Mouse (Mus musculus): ENCODE results near the gene Pxn. TPM values are rescaled to one million over a fixed set of nuclear protein-coding genes. Genes with fewer than 3 reads are reported as not detected.
A peak's percentile ranks its signal among the peaks of the same experiment; 100 is the strongest.

Gene Pxn
- polyA plus RNA-seq, 1 experiment, result 25.7 TPM

- no peak overlapping the region for H3K4me3 ChIP-seq (ENCODE audit: insufficient read depth, low read length)
- peak overlapping the region; percentile 19; the same call in 1 of the 2 replicates for H3K27ac ChIP-seq (ENCODE audit: insufficient read depth, low read length)
- TF ChIP-seq POLR2A (IDR thresholded peaks at IDR 0.05; ENCODE audit: low read depth, low read length), result no peak
- no peak for TF ChIP-seq CTCF (IDR thresholded peaks at IDR 0.05; ENCODE audit: borderline replicate concordance, insufficient read depth, low read length)
- peaks cover 46% of the 10 kb centered on the region for H3K4me1 ChIP-seq (ENCODE audit: control insufficient read depth, insufficient read depth, low read length)
Measured at GRCm38 (mm10) chr5:115534290-115534731, 27.8 kb downstream of the Pxn start.

- Histone ChIP-seq H3K4me1 (ENCODE audit: control insufficient read depth, insufficient read depth, low read length) (peaks cover 43% of the 10 kb centered on the region), H3K27ac (ENCODE audit: insufficient read depth, low read length) (peak overlapping the region; percentile 31; the same call in 1 of the 2 replicates), H3K4me3 (ENCODE audit: insufficient read depth, low read length) (no peak overlapping the region)
- no peak for TF ChIP-seq CTCF (IDR thresholded peaks at IDR 0.05; ENCODE audit: borderline replicate concordance, insufficient read depth, low read length)
- no peak for TF ChIP-seq POLR2A (IDR thresholded peaks at IDR 0.05; ENCODE audit: low read depth, low read length)
Measured at GRCm38 (mm10) chr5:115534856-115535255, 28.4 kb downstream of the Pxn start.

DNA sequence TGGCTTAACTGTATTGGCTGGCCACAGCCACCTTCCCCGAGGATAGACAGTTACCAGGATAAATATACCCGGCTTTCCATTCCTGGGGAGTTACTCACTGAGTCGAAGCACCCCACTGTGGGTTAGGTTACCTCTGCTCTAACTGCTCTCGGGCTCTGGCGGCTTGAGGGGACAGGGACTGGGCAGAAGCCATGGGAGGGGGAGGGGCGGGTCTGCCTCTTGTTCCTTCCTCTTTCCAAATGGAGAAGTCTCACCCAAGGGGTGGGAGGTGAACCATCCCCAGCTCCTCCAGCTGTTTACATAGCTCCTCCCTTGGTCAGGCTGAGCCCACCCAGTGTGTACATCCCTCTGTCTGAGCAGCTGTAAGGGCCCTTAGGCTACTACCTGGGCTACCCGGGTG is 29.2 kb downstream of the Pxn start:
- H3K4me3 ChIP-seq (ENCODE audit: insufficient read depth, low read length), result no peak overlapping the region
- H3K4me1 ChIP-seq (ENCODE audit: control insufficient read depth, insufficient read depth, low read length), result peaks cover 42% of the 10 kb centered on the region
- TF ChIP-seq POLR2A (IDR thresholded peaks at IDR 0.05; ENCODE audit: low read depth, low read length), result no peak
- TF ChIP-seq CTCF (IDR thresholded peaks at IDR 0.05; ENCODE audit: borderline replicate concordance, insufficient read depth, low read length), result no peak
- peak overlapping the region; percentile 31; the same call in 1 of the 2 replicates for H3K27ac ChIP-seq (ENCODE audit: insufficient read depth, low read length)

DNA sequence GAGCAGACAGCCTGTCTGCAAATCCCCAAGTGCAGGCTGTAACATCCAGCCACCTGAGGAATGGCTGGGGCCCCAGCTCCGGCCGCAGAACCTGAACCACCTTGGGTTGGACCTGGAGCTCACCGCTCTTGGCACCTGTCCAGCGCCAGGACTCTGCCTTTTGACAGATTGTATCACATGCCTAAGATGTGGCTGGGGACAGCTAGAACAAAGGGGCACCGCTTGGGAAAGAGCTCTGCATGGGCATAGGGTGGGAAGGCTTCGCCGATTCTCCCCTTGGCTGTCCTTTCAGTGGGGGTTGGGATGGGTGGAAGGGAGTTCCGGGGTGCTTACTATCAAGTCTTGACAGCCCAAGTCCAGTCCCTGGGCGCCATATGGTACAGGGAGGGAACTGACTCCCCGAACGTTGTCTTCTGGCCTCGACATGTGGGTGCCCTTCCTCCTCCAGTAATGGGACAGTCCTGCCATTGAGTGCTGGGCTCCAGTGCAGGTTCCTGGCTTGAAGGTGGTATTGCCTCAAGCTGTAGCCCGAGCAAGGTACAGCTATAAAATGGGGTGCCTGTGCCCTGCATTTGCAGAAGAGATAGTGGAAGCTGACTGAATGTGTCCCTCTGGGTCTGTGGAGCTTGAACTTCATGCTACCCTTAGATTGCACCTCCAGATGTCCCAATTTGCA is 31.7 kb downstream of the Pxn start:
- TF ChIP-seq POLR2A (IDR thresholded peaks at IDR 0.05; ENCODE audit: low read depth, low read length) (no peak), CTCF (IDR thresholded peaks at IDR 0.05; ENCODE audit: borderline replicate concordance, insufficient read depth, low read length) (no peak)
- peaks cover 31% of the 10 kb centered on the region for H3K4me1 ChIP-seq (ENCODE audit: control insufficient read depth, insufficient read depth, low read length)
- no peak overlapping the region for H3K4me3 ChIP-seq (ENCODE audit: insufficient read depth, low read length)
- H3K27ac ChIP-seq (ENCODE audit: insufficient read depth, low read length), result no peak overlapping the region

DNA sequence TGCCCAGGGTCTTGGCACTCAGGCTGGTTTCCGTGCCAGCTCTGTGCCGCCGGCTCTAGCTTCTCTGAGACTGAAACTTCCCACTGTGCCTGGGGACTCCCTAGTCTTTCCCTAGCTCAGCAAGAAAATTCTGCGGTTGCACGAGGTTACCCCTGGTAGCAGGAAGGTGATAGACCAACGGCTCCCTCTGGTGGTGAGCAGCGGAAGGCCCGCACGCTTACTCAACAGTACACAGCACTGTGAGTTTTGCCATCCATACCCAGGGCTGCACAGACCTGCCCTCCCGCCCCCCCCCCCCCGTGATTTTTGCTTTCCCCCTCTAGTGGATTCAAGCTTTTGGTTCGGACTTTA is 32.2 kb downstream of the Pxn start:
- no peak overlapping the region for H3K4me3 ChIP-seq (ENCODE audit: insufficient read depth, low read length)
- TF ChIP-seq CTCF (IDR thresholded peaks at IDR 0.05; ENCODE audit: borderline replicate concordance, insufficient read depth, low read length), result peak; percentile 96
- no peak for TF ChIP-seq POLR2A (IDR thresholded peaks at IDR 0.05; ENCODE audit: low read depth, low read length)
- H3K4me1 ChIP-seq (ENCODE audit: control insufficient read depth, insufficient read depth, low read length), result peaks cover 34% of the 10 kb centered on the region
- H3K27ac ChIP-seq (ENCODE audit: insufficient read depth, low read length), result no peak overlapping the region

DNA sequence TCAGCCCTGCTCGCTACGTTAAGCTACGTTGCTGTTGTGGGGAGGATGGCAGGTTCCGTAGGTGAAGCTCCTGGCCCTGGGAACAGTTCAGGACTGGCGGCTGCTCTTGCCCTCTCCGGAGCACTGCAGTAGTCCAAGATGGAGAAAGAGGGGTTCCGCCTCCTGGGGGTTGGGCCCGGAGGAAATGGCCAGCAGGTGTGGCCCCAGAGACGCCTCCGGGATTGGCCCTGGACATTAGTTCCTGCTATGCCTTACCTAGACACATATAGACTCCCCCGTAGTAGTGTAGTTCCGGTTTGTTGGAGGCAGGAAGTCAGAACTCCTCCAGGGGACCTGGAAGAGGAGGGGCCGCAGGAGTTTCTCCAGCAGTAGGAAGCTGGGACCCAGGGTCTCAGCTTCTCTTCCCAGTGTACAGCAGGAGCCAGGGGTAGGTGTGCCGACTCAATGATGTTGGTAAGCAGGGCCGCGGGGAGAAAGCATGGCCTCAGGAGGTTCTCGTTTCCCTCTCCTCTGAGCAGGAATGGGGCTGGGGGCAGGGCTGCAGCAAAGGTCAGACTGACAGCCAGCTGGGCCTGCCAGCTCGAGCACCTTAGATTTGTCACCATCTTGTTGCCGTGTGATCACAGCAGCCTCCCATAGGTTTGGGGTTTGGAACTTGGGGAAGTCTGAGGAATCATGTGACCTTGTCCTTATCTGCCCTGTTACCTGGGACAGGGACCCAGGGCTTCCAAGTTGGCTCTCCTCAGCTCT is 36.3 kb downstream of the Pxn start:
- no peak overlapping the region for H3K4me3 ChIP-seq (ENCODE audit: insufficient read depth, low read length)
- TF ChIP-seq POLR2A (IDR thresholded peaks at IDR 0.05; ENCODE audit: low read depth, low read length) (no peak), CTCF (IDR thresholded peaks at IDR 0.05; ENCODE audit: borderline replicate concordance, insufficient read depth, low read length) (no peak)
- 0 out of 2 replicates have a peak overlapping the region, but pooled peaks have one; percentile 16 for H3K27ac ChIP-seq (ENCODE audit: insufficient read depth, low read length)
- peaks cover 12% of the 10 kb centered on the region for H3K4me1 ChIP-seq (ENCODE audit: control insufficient read depth, insufficient read depth, low read length)

GRCm38 (mm10) chr5:115543509-115544253 is 37.2 kb downstream of the Pxn start:
- H3K27ac ChIP-seq (ENCODE audit: insufficient read depth, low read length), result 0 out of 2 replicates have a peak overlapping the region, but pooled peaks have one; percentile 16
- peaks cover 8% of the 10 kb centered on the region for H3K4me1 ChIP-seq (ENCODE audit: control insufficient read depth, insufficient read depth, low read length)
- TF ChIP-seq CTCF (IDR thresholded peaks at IDR 0.05; ENCODE audit: borderline replicate concordance, insufficient read depth, low read length) (no peak), POLR2A (IDR thresholded peaks at IDR 0.05; ENCODE audit: low read depth, low read length) (no peak)
- H3K4me3 ChIP-seq (ENCODE audit: insufficient read depth, low read length), result no peak overlapping the region

DNA sequence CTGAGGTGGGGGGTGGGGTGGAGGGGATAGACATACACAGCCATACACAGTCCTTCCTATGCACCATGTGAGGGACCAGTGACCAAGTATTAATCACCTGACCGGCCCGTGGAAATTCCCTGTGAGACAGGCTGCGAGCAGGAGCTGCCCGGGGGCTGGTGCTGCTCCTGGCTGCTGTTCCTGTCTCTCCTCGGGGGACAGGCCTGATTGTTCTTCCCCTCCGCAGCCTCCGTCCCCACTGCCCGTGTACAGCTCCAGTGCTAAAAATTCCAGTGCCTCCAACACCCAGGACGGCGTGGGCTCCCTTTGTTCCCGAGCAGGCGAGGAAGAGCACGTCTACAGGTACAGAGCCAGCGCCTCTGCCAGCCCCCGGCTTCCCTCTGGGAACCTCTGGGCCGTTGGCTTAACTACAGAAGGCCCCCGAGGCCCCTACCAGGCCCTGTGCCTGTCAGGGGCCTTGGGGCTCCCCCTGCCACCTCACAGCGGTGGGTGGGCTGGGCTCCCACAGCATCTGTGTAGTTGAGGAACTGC is 38.2 kb downstream of the Pxn start:
- Histone ChIP-seq H3K4me1 (ENCODE audit: control insufficient read depth, insufficient read depth, low read length) (peaks cover 8% of the 10 kb centered on the region), H3K4me3 (ENCODE audit: insufficient read depth, low read length) (no peak overlapping the region), H3K27ac (ENCODE audit: insufficient read depth, low read length) (no peak overlapping the region)
- TF ChIP-seq CTCF (IDR thresholded peaks at IDR 0.05; ENCODE audit: borderline replicate concordance, insufficient read depth, low read length), result no peak
- TF ChIP-seq POLR2A (IDR thresholded peaks at IDR 0.05; ENCODE audit: low read depth, low read length), result no peak

DNA sequence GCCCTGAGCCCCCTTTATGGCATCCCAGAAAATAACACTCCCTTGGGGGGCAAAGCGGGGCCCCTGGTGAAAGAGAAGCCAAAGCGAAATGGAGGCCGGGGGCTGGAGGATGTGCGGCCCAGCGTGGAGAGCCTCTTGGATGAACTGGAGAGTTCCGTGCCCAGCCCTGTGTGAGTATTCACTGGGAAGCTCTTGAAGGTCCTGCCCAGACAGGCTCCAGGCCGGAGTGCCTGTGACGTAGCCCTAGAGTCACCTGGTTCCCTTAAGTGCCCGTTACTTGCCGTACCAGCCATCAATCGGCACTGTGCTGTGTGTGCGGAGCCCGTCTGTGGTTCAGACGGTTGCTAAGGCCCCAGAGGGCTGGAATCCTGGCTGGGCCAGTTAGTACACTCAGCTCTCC is 39.2 kb downstream of the Pxn start:
- H3K4me3 ChIP-seq (ENCODE audit: insufficient read depth, low read length), result no peak overlapping the region
- H3K4me1 ChIP-seq (ENCODE audit: control insufficient read depth, insufficient read depth, low read length), result peaks cover 8% of the 10 kb centered on the region
- TF ChIP-seq CTCF (IDR thresholded peaks at IDR 0.05; ENCODE audit: borderline replicate concordance, insufficient read depth, low read length) (no peak), POLR2A (IDR thresholded peaks at IDR 0.05; ENCODE audit: low read depth, low read length) (no peak)
- no peak overlapping the region for H3K27ac ChIP-seq (ENCODE audit: insufficient read depth, low read length)

Data from embryonic fibroblast, embryonic 13.5 days (primary cell).